Mouse (Mus musculus) liver, embryonic 12.5 days (tissue): Measurements from ENCODE around the gene Robo1. TPM values are rescaled to one million over a fixed set of nuclear protein-coding genes. Genes with fewer than 3 reads are reported as not detected.

Experiments used
- ATAC-seq: fragments of 200-750 bp; cut with Nextera tagmentation; 2 replicates; pipeline ENCODE4 v1.8.0; 2017; ENCODE audit warnings: moderate number of reproducible peaks, mild to moderate bottlenecking, moderate library complexity
- H3K27ac ChIP-seq: fragments of 300-500 bp; sonication (generic); 2 replicates; pipeline ENCODE4 v1.5.1; 2016; ENCODE audit warnings: mild to moderate bottlenecking
- H3K27me3 ChIP-seq: fragments of 300-500 bp; sonication (generic); replicated peaks from 2 replicates; pipeline ENCODE4 v1.6.1; 2016; ENCODE audit warnings: mild to moderate bottlenecking, moderate library complexity
- H3K36me3 ChIP-seq: fragments of 300-500 bp; sonication (generic); 2 replicates; pipeline ENCODE4 v1.6.1; 2016; ENCODE audit warnings: mild to moderate bottlenecking, moderate library complexity
- H3K4me1 ChIP-seq: fragments of 300-500 bp; sonication (generic); 2 replicates; pipeline ENCODE4 v1.6.1; 2016
- H3K4me2 ChIP-seq: fragments of 300-500 bp; sonication (generic); 2 replicates; pipeline ENCODE4 v1.6.1; 2016; ENCODE audit warnings: mild to moderate bottlenecking, moderate library complexity
- H3K4me3 ChIP-seq: fragments of 300-500 bp; sonication (generic); 2 replicates; pipeline ENCODE4 v1.5.1; 2016; ENCODE audit warnings: mild to moderate bottlenecking, moderate library complexity
- H3K9ac ChIP-seq: fragments of 300-500 bp; sonication (generic); 2 replicates; pipeline ENCODE4 v1.6.1; 2016; ENCODE audit warnings: mild to moderate bottlenecking, moderate library complexity
- H3K9me3 ChIP-seq: fragments of 300-500 bp; sonication (generic); replicated peaks from 2 replicates; pipeline ENCODE4 v1.6.1; 2016; ENCODE audit warnings: mild to moderate bottlenecking, moderate library complexity
- WGBS: fragments of 180-500 bp; shearing (Covaris S2); methylation state at CpG from one replicate; pipeline ENCODE4 v1.1.7; 2016; ENCODE audit not compliant: insufficient replicate concordance; 5-methylcytosine and 5-hydroxymethylcytosine counted together
- polyA plus RNA-seq: library from polyadenylated mRNA; unstranded; fragments of >200 nt; fragmentation: Nextera tagmentation; extraction: Ambion mirVana; gene quantifications from 2 replicates; pipeline ENCODE4 v1.2.1, GENCODE M21; 2016

The Robo1 gene
- polyA plus RNA-seq, 1 experiment from 2014 or later, result 10.5 TPM

DNA sequence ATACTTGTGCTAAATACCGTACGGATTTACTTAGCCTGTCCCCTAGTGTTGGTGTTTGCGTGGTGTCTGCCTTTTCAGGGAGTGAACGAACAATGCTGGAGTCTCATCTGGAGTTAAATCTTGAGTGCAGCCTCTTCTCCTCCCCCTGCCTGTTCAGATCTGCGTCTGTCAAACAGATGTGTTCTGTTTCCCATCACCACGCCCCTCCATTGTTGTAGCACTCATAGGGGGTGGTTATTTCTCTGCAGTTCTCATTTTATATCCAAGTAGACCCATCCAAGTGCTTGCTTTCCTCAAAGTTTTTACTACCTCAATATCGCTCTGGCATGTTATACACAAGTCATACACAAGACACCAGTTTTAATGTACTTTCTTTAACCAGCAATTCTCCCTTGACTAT is 708.7 kb downstream of the Robo1 start:
- H3K4me1 ChIP-seq, result no peaks in the 10 kb centered on the region
- no peak for ATAC-seq
- H3K27ac ChIP-seq, result no peak overlapping the region
- H3K4me3 ChIP-seq, result no peak overlapping the region
- no peak overlapping the region for H3K9ac ChIP-seq
- 71% methylated on average over 7 of the region's 7 CpGs for WGBS
- peaks cover 3% of the 10 kb centered on the region; the same call in 1 of the 2 replicates for H3K36me3 ChIP-seq
- no peaks in the 10 kb centered on the region for H3K9me3 ChIP-seq
- no peaks in the 10 kb centered on the region for H3K27me3 ChIP-seq
- H3K4me2 ChIP-seq, result no peak overlapping the region

DNA sequence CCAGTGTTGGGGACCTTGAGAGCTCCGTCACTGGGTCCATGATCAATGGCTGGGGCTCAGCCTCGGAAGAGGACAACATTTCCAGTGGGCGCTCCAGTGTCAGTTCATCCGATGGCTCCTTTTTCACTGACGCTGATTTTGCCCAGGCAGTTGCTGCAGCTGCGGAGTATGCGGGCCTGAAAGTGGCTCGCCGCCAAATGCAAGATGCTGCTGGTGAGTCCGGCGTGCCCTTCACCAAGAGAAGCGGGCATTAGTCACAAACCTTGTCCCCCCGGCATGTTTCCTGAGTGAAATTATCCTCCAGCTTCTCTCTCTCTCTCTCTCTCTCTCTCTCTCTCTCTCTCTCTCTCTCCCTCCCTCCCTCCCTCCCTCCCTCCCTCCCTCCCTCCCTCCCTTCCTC is 716.2 kb downstream of the Robo1 start:
- Histone ChIP-seq H3K9ac (no peak overlapping the region), H3K4me2 (no peak overlapping the region), H3K4me1 (no peaks in the 10 kb centered on the region), H3K9me3 (no peaks in the 10 kb centered on the region), H3K27ac (no peak overlapping the region), H3K27me3 (no peaks in the 10 kb centered on the region), H3K4me3 (no peak overlapping the region), H3K36me3 (peaks cover 12% of the 10 kb centered on the region)
- WGBS, result 83% methylated on average over 13 of the region's 13 CpGs
- no peak for ATAC-seq

DNA sequence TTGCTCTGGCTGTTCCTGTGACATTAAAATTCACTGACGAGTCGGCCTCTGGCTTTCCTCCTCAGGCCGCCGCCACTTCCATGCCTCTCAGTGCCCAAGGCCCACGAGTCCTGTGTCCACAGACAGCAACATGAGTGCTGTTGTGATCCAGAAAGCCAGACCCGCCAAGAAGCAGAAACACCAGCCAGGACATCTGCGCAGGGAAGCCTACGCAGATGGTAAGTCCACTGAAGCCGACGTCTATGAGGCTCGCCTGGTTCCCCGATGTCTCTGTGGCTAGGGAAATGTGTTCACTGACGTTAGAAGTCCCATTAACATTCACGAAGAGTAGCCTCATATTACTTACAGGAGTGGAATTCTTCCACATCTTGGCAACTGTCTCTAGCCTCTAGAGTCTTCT is 719.6 kb downstream of the Robo1 start:
- Histone ChIP-seq H3K4me3 (no peak overlapping the region), H3K4me1 (no peaks in the 10 kb centered on the region), H3K4me2 (no peak overlapping the region), H3K9me3 (no peaks in the 10 kb centered on the region), H3K36me3 (peaks cover 8% of the 10 kb centered on the region), H3K9ac (no peak overlapping the region), H3K27ac (no peak overlapping the region), H3K27me3 (no peaks in the 10 kb centered on the region)
- WGBS, result 81% methylated on average over 14 of the region's 14 CpGs
- no peak for ATAC-seq

DNA sequence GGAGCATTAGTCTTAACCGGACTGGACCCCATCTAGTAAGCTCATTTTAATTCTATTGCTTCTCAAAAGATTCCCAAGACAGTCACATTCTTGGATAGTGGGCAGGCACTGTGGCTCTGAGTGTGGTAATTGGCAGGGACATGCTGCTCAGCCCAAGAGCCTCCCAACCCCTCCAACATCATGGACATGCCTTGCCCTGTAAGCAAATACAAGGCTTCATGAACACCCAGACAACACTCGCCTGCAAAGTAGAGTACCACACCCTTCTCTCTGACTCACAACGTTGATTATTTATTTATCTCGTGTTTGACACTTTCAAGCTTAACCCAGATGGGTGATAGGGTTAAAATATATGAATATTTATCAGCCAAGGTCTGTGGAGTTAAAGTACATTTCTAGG is 722.9 kb downstream of the Robo1 start:
- no peaks in the 10 kb centered on the region for H3K36me3 ChIP-seq
- H3K9me3 ChIP-seq, result no peaks in the 10 kb centered on the region
- no peaks in the 10 kb centered on the region for H3K4me1 ChIP-seq
- no peak overlapping the region for H3K9ac ChIP-seq
- no peak overlapping the region for H3K4me2 ChIP-seq
- H3K27ac ChIP-seq, result no peak overlapping the region
- no peak overlapping the region for H3K4me3 ChIP-seq
- no peak for ATAC-seq
- no peaks in the 10 kb centered on the region for H3K27me3 ChIP-seq
- WGBS, result 62% methylated on average over 4 of the region's 4 CpGs

DNA sequence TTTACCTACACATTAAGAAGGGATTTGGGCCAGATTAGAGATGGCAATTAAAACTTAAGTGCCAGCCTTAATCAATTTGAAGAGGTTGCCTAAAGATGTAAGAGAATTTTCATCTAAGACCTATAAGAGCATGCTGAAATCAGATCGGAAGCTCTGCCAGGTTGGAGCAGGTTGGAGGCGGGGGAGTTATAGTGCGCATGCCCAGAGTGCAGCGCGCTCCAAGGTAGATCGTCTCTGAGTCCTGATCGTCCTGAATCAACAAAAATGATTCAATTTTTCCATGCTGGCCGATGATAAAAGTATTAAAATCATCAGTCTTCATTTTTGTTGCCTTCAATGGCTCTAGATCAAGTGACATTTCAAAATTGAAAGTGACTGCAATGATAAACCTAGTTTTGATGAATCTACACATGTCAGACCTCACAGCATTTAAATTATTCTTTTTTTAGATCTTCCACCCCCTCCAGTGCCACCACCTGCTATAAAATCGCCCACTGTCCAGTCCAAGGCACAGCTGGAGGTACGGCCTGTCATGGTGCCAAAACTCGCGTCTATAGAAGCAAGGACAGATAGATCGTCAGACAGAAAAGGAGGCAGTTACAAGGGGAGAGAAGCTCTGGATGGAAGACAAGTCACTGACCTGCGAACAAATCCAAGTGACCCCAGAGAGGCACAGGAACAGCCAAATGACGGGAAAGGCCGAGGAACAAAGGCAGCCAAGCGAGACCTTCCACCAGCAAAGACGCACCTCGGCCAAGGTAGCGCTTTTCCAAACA is 727.3 kb downstream of the Robo1 start:
- Histone ChIP-seq H3K4me3 (no peak overlapping the region), H3K27ac (no peak overlapping the region), H3K9me3 (no peaks in the 10 kb centered on the region), H3K4me1 (no peaks in the 10 kb centered on the region), H3K27me3 (no peaks in the 10 kb centered on the region), H3K4me2 (no peak overlapping the region), H3K9ac (no peak overlapping the region), H3K36me3 (peaks cover 8% of the 10 kb centered on the region; the same call in 1 of the 2 replicates)
- ATAC-seq, result no peak
- 82% methylated on average over 20 of the region's 20 CpGs for WGBS

DNA sequence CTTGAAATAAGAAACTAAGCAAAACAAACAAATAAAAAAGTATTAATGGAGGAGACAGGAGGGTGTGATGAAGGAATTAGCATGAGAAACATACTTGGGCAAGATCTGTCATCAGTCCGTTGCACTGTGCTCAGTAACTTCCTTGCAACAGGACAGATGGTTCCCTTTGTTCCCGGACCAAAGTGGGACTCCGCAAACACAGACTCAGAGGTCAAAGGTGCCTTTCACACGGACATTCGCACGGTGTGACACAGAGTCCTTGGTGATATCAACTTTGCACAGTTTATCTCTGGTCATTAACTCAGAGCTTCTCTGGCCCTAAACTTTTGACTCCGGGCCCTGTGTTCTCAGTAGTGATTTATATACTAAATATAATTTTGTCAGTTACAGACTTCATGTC is 730.4 kb downstream of the Robo1 start:
- Histone ChIP-seq H3K27me3 (no peaks in the 10 kb centered on the region), H3K9me3 (no peaks in the 10 kb centered on the region), H3K9ac (no peak overlapping the region), H3K4me3 (no peak overlapping the region), H3K36me3 (peaks cover 23% of the 10 kb centered on the region), H3K4me1 (no peaks in the 10 kb centered on the region), H3K4me2 (no peak overlapping the region), H3K27ac (no peak overlapping the region)
- ATAC-seq, result no peak; the same call in 1 of the 2 replicates
- 69% methylated on average over 7 of the region's 7 CpGs for WGBS

DNA sequence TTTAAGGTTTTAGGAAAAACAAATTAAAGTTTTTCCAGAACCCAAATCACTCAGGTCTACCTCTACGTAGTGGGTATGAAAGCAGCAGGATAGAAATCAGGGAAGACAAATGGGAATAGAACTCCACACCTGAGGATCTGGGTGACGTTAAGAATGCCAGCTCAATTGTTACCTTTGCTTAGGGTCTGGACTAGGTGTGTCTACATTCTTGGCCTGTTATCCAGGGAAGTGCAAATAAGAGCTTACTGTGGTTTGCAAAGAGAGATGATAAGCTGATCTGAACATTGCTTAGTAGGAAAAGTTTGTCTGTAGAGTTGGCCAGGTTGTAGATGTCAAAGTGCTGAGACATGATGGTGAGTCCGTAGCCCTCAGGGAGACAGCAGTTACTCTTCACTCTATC is 754.4 kb downstream of the Robo1 start:
- H3K4me2 ChIP-seq, result no peak overlapping the region
- no peaks in the 10 kb centered on the region for H3K36me3 ChIP-seq
- no peaks in the 10 kb centered on the region for H3K27me3 ChIP-seq
- WGBS, result 66% methylated on average over 3 of the region's 3 CpGs
- H3K27ac ChIP-seq, result no peak overlapping the region
- no peaks in the 10 kb centered on the region for H3K9me3 ChIP-seq
- no peaks in the 10 kb centered on the region for H3K4me1 ChIP-seq
- no peak overlapping the region for H3K4me3 ChIP-seq
- H3K9ac ChIP-seq, result no peak overlapping the region
- no peak for ATAC-seq

DNA sequence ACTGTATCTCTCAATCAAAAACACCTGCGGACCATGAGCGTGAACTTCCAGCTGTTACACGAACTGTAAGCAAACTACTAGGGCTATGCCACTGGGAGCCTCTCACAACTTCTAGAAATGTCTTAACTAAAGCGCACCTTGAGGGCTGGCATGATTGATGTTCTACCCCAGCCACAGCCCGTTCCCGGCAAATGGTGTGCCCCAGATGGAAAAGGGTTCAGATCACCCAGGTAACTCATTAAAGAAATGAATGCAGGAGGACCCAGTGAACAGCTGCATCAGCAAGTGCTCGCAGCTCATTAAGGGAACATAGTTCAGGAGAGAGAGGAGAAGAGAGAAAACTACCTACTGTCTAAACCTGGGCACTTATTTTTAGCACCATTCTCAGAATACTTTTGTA is 759.7 kb downstream of the Robo1 start:
- H3K4me2 ChIP-seq, result no peak overlapping the region
- WGBS, result 81% methylated on average over 7 of the region's 7 CpGs
- H3K27ac ChIP-seq, result no peak overlapping the region
- no peaks in the 10 kb centered on the region for H3K27me3 ChIP-seq
- no peak for ATAC-seq
- H3K4me1 ChIP-seq, result no peaks in the 10 kb centered on the region
- H3K36me3 ChIP-seq, result no peaks in the 10 kb centered on the region
- no peak overlapping the region for H3K4me3 ChIP-seq
- no peak overlapping the region for H3K9ac ChIP-seq
- H3K9me3 ChIP-seq, result 0 out of 2 replicates have a peak, but pooled peaks cover 2% of the 10 kb centered on the region

DNA sequence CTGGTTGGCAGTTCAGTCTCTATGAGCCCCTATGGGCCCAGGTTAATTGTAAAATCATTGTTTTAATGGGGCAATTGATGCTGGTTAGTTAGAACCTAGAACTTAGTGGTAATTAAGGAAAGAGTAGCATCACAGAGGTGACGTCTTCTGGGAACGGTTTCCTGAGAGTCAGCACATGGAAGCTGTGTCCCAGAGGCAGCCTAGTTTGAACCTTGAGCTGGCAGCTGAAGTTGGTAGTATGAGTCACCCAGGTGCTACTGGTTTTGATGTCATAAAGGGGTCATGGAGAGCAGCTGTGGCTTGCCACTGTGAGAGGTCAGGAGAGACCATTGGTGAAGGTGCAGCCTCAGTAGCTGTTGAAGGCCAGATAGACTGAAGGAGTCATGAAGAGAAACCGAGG is 763.9 kb downstream of the Robo1 start:
- Histone ChIP-seq H3K4me2 (no peak overlapping the region), H3K4me3 (no peak overlapping the region), H3K27ac (no peak overlapping the region), H3K27me3 (no peaks in the 10 kb centered on the region), H3K4me1 (no peaks in the 10 kb centered on the region), H3K36me3 (no peaks in the 10 kb centered on the region), H3K9ac (no peak overlapping the region), H3K9me3 (0 out of 2 replicates have a peak, but pooled peaks cover 2% of the 10 kb centered on the region)
- WGBS, result 79% methylated on average over 3 of the region's 3 CpGs
- no peak for ATAC-seq

DNA sequence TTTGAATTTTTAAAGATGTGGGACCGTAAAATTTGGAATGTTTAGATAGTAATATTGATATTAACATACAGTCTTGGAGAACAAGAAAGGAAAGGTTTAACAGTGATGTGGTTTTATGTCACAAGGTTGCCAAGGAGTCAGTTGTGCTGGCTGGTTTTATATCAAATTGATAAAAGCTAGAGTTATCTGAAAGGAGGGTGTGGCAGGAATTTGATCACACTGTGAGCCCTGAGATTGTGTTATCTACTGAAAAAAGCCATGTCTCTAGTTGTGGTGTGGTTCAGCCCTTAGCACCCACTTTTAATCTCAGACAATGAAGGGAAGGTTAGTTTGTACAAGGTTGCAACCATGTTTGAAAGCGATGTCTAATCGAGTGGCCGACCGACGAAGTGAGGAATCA is 764.8 kb downstream of the Robo1 start:
- Histone ChIP-seq H3K4me1 (no peaks in the 10 kb centered on the region), H3K9me3 (0 out of 2 replicates have a peak, but pooled peaks cover under 1% of the 10 kb centered on the region), H3K27ac (no peak overlapping the region), H3K4me2 (no peak overlapping the region), H3K4me3 (no peak overlapping the region), H3K36me3 (no peaks in the 10 kb centered on the region), H3K27me3 (no peaks in the 10 kb centered on the region), H3K9ac (no peak overlapping the region)
- no peak for ATAC-seq
- WGBS, result 83% methylated on average over 6 of the region's 6 CpGs

DNA sequence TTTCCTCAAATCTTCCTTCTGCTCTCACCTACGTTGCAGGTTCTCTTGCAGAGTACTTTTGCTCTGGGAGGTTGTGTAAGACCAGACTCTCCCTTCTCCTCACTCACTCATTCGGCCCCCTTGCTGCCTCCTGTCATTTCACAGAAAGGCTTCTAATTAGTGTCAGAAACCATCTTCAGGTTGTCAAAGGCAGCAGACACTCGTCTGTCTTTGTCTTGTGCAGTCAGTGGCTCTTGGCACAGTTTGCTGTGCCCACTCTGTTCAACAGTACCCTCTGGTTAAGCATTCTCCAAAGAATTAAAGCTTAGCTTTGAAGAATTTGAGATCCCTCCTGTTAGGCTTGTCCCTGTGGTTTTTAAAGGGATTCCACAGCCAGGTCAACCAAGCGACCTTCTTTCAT is 774.3 kb downstream of the Robo1 start:
- H3K4me3 ChIP-seq, result no peak overlapping the region
- H3K4me2 ChIP-seq, result no peak overlapping the region
- no peaks in the 10 kb centered on the region for H3K4me1 ChIP-seq
- H3K27ac ChIP-seq, result no peak overlapping the region
- H3K36me3 ChIP-seq, result no peaks in the 10 kb centered on the region
- H3K27me3 ChIP-seq, result no peaks in the 10 kb centered on the region
- WGBS, result 56% methylated on average over 4 of the region's 4 CpGs
- H3K9ac ChIP-seq, result no peak overlapping the region
- no peak for ATAC-seq
- no peaks in the 10 kb centered on the region for H3K9me3 ChIP-seq

DNA sequence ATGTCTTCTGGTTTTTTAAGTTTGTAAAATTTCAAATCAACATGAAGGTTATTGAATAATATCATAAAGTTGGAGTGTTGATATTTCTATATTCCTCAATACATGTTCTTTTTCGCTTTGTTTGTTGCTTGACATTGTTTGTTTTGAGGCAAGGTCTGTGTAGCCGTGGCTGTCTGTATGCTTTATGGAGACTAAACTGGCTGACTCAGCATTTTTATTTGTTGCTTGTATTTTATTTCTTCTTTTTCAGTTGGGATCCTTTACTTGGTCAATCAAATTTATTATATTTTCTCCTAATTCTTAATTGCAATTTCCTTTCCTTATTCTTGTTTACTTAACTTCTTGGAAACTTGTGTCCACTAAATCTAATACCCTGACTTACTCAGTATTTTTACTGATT is 775.0 kb downstream of the Robo1 start:
- Histone ChIP-seq H3K36me3 (no peaks in the 10 kb centered on the region), H3K27me3 (no peaks in the 10 kb centered on the region), H3K4me2 (no peak overlapping the region), H3K9me3 (no peaks in the 10 kb centered on the region), H3K27ac (no peak overlapping the region), H3K4me3 (no peak overlapping the region), H3K9ac (no peak overlapping the region), H3K4me1 (no peaks in the 10 kb centered on the region)
- WGBS, result 58% methylated on average over 2 of the region's 2 CpGs
- ATAC-seq, result no peak
